Mouse (Mus musculus) CH12.LX (cell line): ENCODE measurements around the gene Tubg1. TPM values are rescaled to one million over a fixed set of nuclear protein-coding genes. Genes with fewer than 3 reads are reported as not detected.

Experiments
- DNase-seq: peaks from one replicate; pipeline ENCODE4 v3.0.0-alpha.2; 2013; ENCODE audit errors: extremely low read depth
- H3K27ac ChIP-seq: 2 replicates; pipeline ENCODE4 v1.5.1; 2012; ENCODE audit warnings: low read depth, mild to moderate bottlenecking, control low read depth, moderate library complexity; ENCODE audit not compliant: insufficient read depth
- H3K27me3 ChIP-seq: replicated peaks from 2 replicates; pipeline ENCODE3; 2012; ENCODE audit warnings: inconsistent platforms
- H3K36me3 ChIP-seq, 2 experiments: replicated peaks in 1 of 2; 2 replicates each; pipeline versions ENCODE3 to v1.6.1; 2012; ENCODE audit warnings: inconsistent platforms in 1 of 2, low read length in 1 of 2, mild to moderate bottlenecking in 1 of 2, mixed read lengths in 1 of 2, moderate library complexity in 1 of 2; ENCODE audit not compliant: control insufficient read depth in 1 of 2, insufficient read depth in 1 of 2
- H3K4me1 ChIP-seq, 2 experiments: 2 replicates each; pipeline ENCODE4 v1.6.1; 2012; ENCODE audit warnings: inconsistent platforms in 1 of 2, moderate library complexity in 1 of 2; ENCODE audit not compliant: insufficient read depth in 2 of 2, control insufficient read depth in 1 of 2
- H3K4me2 ChIP-seq: 2 replicates; pipeline ENCODE4 v1.6.1; 2012; ENCODE audit warnings: low read depth, mild to moderate bottlenecking, control low read depth; ENCODE audit not compliant: poor library complexity, insufficient read depth, severe bottlenecking
- H3K4me3 ChIP-seq, 3 experiments: fragments of 150-350 bp in 1 of 3; sonication (generic) in 1 of 3; replicated peaks in 1 of 3; 2 replicates each; pipeline versions ENCODE3 to v1.5.1; 2011 to 2012; ENCODE audit warnings: low read depth in 2 of 3, low read length in 2 of 3, mild to moderate bottlenecking in 2 of 3, moderate library complexity in 2 of 3, control low read depth in 1 of 3, improper control_type of control experiment in 1 of 3, inconsistent platforms in 1 of 3, mixed read lengths in 1 of 3; ENCODE audit not compliant: poor library complexity in 1 of 3
- H3K79me2 ChIP-seq: replicated peaks from 2 replicates; pipeline ENCODE4 v1.6.1; 2012; ENCODE audit warnings: mild to moderate bottlenecking, moderate library complexity; ENCODE audit not compliant: control insufficient read depth, poor library complexity, insufficient read depth, severe bottlenecking; ENCODE audit errors: extremely low read depth
- H3K9ac ChIP-seq: 2 replicates; pipeline ENCODE4 v1.6.1; 2012; ENCODE audit warnings: low read depth, mild to moderate bottlenecking, control low read depth, moderate library complexity; ENCODE audit not compliant: insufficient read depth
- H3K9me3 ChIP-seq: replicated peaks from 2 replicates; pipeline ENCODE3; 2012; ENCODE audit warnings: low read length, inconsistent platforms, mixed read lengths
- BHLHE40 ChIP-seq: IDR thresholded peaks from 2 replicates; pipeline ENCODE4 v1.6.1; 2011; ENCODE audit warnings: mild to moderate bottlenecking, low read depth, low read length, improper control_type of control experiment
- CHD1 ChIP-seq: IDR thresholded peaks from 2 replicates; pipeline ENCODE4 v1.6.1; 2012; ENCODE audit warnings: low read depth, low read length, improper control_type of control experiment, inconsistent platforms
- CHD2 ChIP-seq: IDR thresholded peaks from 2 replicates; pipeline ENCODE4 v1.6.1; 2011; ENCODE audit warnings: low read length, improper control_type of control experiment
- CTCF ChIP-seq, 2 experiments: IDR thresholded peaks in 1 of 2; conservative IDR thresholded peaks in 1 of 2; 2 replicates each; pipeline ENCODE4 v1.5.1; 2011 to 2012; ENCODE audit warnings: low read depth in 2 of 2, low read length in 2 of 2, improper control_type of control experiment in 1 of 2, inconsistent platforms in 1 of 2, mild to moderate bottlenecking in 1 of 2, moderate library complexity in 1 of 2
- E2F4 ChIP-seq: IDR thresholded peaks from 2 replicates; pipeline ENCODE4 v1.6.1; 2011; ENCODE audit warnings: low read depth, low read length, improper control_type of control experiment; ENCODE audit not compliant: insufficient replicate concordance
- EP300 ChIP-seq: IDR thresholded peaks from 2 replicates; pipeline ENCODE4 v1.6.1; 2011; ENCODE audit warnings: low read length, improper control_type of control experiment
- ETS1 ChIP-seq: conservative IDR thresholded peaks from 2 replicates; pipeline ENCODE4 v1.6.1; 2012; ENCODE audit warnings: low read depth, mild to moderate bottlenecking, inconsistent platforms, low read length, improper control_type of control experiment, moderate library complexity
- HCFC1 ChIP-seq: IDR thresholded peaks from 2 replicates; pipeline ENCODE4 v1.6.1; 2012; ENCODE audit warnings: low read depth, mild to moderate bottlenecking, inconsistent platforms, low read length, improper control_type of control experiment
- IRF4 ChIP-seq: IDR thresholded peaks from 2 replicates; pipeline ENCODE4 v1.6.1; 2014; ENCODE audit warnings: low read depth, mild to moderate bottlenecking, inconsistent platforms, low read length, improper control_type of control experiment
- JUN ChIP-seq: IDR thresholded peaks from 2 replicates; pipeline ENCODE4 v1.6.1; 2011; ENCODE audit warnings: low read depth, mild to moderate bottlenecking, low read length, improper control_type of control experiment, moderate library complexity; ENCODE audit not compliant: insufficient read depth
- JUND ChIP-seq: conservative IDR thresholded peaks from 2 replicates; pipeline ENCODE4 v1.6.1; 2011; ENCODE audit warnings: low read depth, low read length, improper control_type of control experiment
- KAT2A ChIP-seq: IDR thresholded peaks from 2 replicates; pipeline ENCODE4 v1.6.1; 2012; ENCODE audit warnings: low read length, improper control_type of control experiment, inconsistent platforms; ENCODE audit not compliant: insufficient replicate concordance
- MEF2A ChIP-seq: IDR thresholded peaks from 2 replicates; pipeline ENCODE4 v1.6.1; 2014; ENCODE audit warnings: low read depth, mild to moderate bottlenecking, inconsistent platforms, low read length, improper control_type of control experiment, borderline replicate concordance
- MYC ChIP-seq: IDR thresholded peaks from 2 replicates; pipeline ENCODE4 v1.6.1; 2011; ENCODE audit warnings: low read depth, mild to moderate bottlenecking, improper control_type of control experiment, low read length
- NRF1 ChIP-seq: IDR thresholded peaks from 2 replicates; pipeline ENCODE4 v1.6.1; 2014; ENCODE audit warnings: low read depth, mild to moderate bottlenecking, inconsistent platforms, low read length, improper control_type of control experiment, moderate library complexity
- POLR2A ChIP-seq: IDR thresholded peaks from 2 replicates; pipeline ENCODE4 v1.6.1; 2011; ENCODE audit warnings: low read depth, mild to moderate bottlenecking, improper control_type of control experiment, low read length
- RAD21 ChIP-seq: IDR thresholded peaks from 2 replicates; pipeline ENCODE4 v1.6.1; 2011; ENCODE audit warnings: low read depth, mild to moderate bottlenecking, low read length, improper control_type of control experiment, moderate library complexity
- RCOR1 ChIP-seq: conservative IDR thresholded peaks from 2 replicates; pipeline ENCODE4 v1.6.1; 2012; ENCODE audit warnings: low read depth, mild to moderate bottlenecking, inconsistent platforms, low read length, improper control_type of control experiment
- SIN3A ChIP-seq: IDR thresholded peaks from 2 replicates; pipeline ENCODE4 v1.6.1; 2012; ENCODE audit warnings: low read length, improper control_type of control experiment, inconsistent platforms
- SMC3 ChIP-seq: IDR thresholded peaks from 2 replicates; pipeline ENCODE4 v1.6.1; 2011; ENCODE audit warnings: low read depth, low read length, improper control_type of control experiment
- TBP ChIP-seq: conservative IDR thresholded peaks from 2 replicates; pipeline ENCODE4 v1.6.1; 2011; ENCODE audit warnings: low read depth, low read length, improper control_type of control experiment
- TCF12 ChIP-seq: IDR thresholded peaks from 2 replicates; pipeline ENCODE4 v1.6.1; 2014; ENCODE audit warnings: low read depth, mild to moderate bottlenecking, inconsistent platforms, low read length, improper control_type of control experiment
- ZKSCAN1 ChIP-seq: IDR thresholded peaks from 2 replicates; pipeline ENCODE4 v1.6.1; 2012; ENCODE audit warnings: low read depth, inconsistent platforms, low read length, improper control_type of control experiment, borderline replicate concordance
- dilution Hi-C: fragments of 300-500 bp; cut with MboI; formaldehyde crosslinking; loops from 2 replicates; pipeline ENCODE4 v1.14.3; 2020; ENCODE audit warnings: low sequenced_read_pairs; ENCODE audit not compliant: extremely low pct_unique_long_range_greater_than_20kb, extremely low pct_ligation_motif_present
- in situ Hi-C: fragments of 300-500 bp; cut with MboI; formaldehyde crosslinking; loops from 3 replicates; pipeline ENCODE4 v1.14.3; 2019; ENCODE audit warnings: low sequenced_read_pairs, low pct_ligation_motif_present, low pct_unique_long_range_greater_than_20kb, mixed read lengths
- polyA plus RNA-seq: library from polyadenylated mRNA; unstranded; fragments of >175 nt; gene quantifications from 2 replicates; pipeline ENCODE4 v1.2.1, GENCODE M21; 2012; ENCODE audit warnings: low read depth; ENCODE audit not compliant: insufficient read length
- total RNA-seq, 2 experiments: library from RNA; depleted of rRNA; stranded (reverse); fragments of 300-350 nt in 1 of 2; fragments of >200 nt in 1 of 2; gene quantifications; 2 replicates each; pipeline ENCODE4 v1.2.3; 2012 to 2014

Gene Tubg1
- total and polyA plus RNA-seq, 3 experiments = 57.4 to 190 (median 108) TPM

DNA sequence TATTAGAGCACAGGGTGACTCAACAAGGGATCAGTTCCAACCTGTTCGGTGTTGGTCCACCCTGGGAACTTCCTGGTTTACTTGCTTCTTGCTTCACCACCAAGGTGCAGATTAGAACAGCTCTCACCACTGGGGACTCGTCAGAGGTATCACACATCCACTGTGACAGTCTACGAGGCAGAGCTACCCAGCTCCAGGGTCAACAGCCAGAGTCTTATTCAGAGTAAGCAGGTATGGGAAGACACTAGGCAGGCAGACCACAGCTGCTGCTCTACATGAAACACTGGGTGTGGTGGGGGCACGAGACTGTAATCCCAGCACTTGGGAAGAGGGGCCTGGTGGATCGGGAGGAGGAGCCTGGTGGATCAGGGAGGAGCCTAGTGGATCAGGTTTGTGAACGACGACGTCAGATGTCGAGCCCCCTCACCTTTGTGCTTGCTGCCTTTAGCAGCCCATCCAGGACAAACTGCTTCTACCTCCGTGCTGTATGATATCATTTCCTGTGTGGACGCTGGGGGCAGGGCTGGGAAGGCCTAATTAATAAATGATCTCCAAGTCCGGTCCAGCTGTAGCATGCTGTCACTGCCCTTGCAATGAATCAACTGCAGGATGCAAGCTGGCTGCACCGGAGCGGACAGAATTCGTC is 18.9 kb downstream of the Tubg1 start:
- dilution Hi-C loops = no loop called here
- in situ Hi-C loops = loop anchor here (5.0 kb wide), 1 partner anchor 34 kb away; the partner anchor contains the start of genes Cntnap1 and Plekhh3

DNA sequence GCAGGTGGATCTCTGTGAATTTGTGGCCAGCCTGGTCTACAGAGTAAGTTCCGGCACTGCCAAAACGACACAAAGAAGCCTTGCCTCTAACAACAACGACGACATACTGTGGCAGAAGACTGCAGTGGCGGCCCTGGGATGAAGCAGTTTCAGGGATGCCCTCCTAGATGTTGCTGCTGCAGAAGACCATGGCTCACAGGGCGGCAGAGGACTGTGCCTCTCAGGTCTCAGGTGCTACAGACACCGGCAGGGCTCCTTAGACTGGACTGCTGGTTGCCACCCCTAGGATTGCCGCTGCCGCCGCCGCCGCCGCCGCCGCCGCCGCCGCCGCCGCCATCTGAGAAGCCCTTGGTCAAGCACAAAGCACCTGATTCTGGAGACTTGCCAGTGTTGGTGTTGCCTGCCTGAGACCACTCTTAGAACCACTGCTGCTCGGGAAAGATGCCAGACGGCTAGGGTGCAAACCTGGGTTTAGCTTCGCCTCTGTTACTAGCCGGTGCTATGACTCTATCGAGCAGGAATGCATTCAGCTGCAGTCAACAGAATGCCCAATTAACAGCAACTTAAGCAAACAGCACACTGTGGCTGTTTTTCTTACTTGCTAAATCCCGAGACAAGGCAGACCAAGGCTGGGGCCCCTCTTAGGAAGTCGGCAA is 20.6 kb downstream of the Tubg1 start:
- no peaks in the 10 kb centered on the region for H3K79me2 ChIP-seq
- dilution Hi-C loops (no loop called here), in situ Hi-C loops (no loop called here)
- H3K4me3 ChIP-seq = no peak overlapping the region
- no peaks in the 10 kb centered on the region for H3K36me3 ChIP-seq
- no peak overlapping the region for H3K9ac ChIP-seq
- no peaks in the 10 kb centered on the region for H3K27me3 ChIP-seq
- peaks cover 5 to 23% of the 10 kb centered on the region in 2 experiments; a peak in 3 of 4 replicates for H3K4me1 ChIP-seq
- TF ChIP-seq ZKSCAN1 (no peak), RAD21 (no peak), HCFC1 (no peak), EP300 (no peak), JUN (no peak), CTCF (conservative IDR thresholded peaks at IDR 0.05 in 1 of 2, IDR thresholded peaks at IDR 0.05 in 1 of 2; ENCODE audit: low read depth in 2 of 2, low read length in 2 of 2) (no peak), RCOR1 (no peak), KAT2A (no peak), TCF12 (no peak)
- no peak overlapping the region for H3K27ac ChIP-seq
- no peak overlapping the region for H3K4me2 ChIP-seq
- H3K9me3 ChIP-seq = no peaks in the 10 kb centered on the region
- DNase-seq = no peak

More for the DNA sequence above, 18.9 kb downstream of the Tubg1 start:
- H3K79me2 ChIP-seq = no peaks in the 10 kb centered on the region
- H3K4me2 ChIP-seq = no peak overlapping the region
- H3K27me3 ChIP-seq = no peaks in the 10 kb centered on the region
- no peaks in the 10 kb centered on the region for H3K9me3 ChIP-seq
- H3K4me1 ChIP-seq = peaks cover 5 to 19% of the 10 kb centered on the region in 2 experiments; a peak in 3 of 4 replicates
- H3K36me3 ChIP-seq = no peaks in the 10 kb centered on the region
- DNase-seq = no peak
- no peak overlapping the region for H3K4me3 ChIP-seq
- no peak for TF ChIP-seq TBP
- no peak for TF ChIP-seq E2F4
- no peak for TF ChIP-seq MEF2A
- TF ChIP-seq EP300 = no peak
- no peak for TF ChIP-seq JUND
- TF ChIP-seq NRF1 = no peak
- no peak for TF ChIP-seq CHD1
- TF ChIP-seq TCF12 = no peak
- TF ChIP-seq SIN3A = no peak
- TF ChIP-seq CHD2 = no peak
- TF ChIP-seq ETS1 = no peak
- TF ChIP-seq SMC3 = no peak
- no peak for TF ChIP-seq BHLHE40
- no peak for TF ChIP-seq RCOR1
- TF ChIP-seq IRF4 = no peak
- TF ChIP-seq POLR2A = no peak
- TF ChIP-seq HCFC1 = no peak
- TF ChIP-seq MYC = no peak
- no peak for TF ChIP-seq CTCF (conservative IDR thresholded peaks at IDR 0.05 in 1 of 2, IDR thresholded peaks at IDR 0.05 in 1 of 2; ENCODE audit: low read depth in 2 of 2, low read length in 2 of 2)
- no peak overlapping the region for H3K9ac ChIP-seq
- no peak overlapping the region for H3K27ac ChIP-seq
